In the genomic region with DNA sequence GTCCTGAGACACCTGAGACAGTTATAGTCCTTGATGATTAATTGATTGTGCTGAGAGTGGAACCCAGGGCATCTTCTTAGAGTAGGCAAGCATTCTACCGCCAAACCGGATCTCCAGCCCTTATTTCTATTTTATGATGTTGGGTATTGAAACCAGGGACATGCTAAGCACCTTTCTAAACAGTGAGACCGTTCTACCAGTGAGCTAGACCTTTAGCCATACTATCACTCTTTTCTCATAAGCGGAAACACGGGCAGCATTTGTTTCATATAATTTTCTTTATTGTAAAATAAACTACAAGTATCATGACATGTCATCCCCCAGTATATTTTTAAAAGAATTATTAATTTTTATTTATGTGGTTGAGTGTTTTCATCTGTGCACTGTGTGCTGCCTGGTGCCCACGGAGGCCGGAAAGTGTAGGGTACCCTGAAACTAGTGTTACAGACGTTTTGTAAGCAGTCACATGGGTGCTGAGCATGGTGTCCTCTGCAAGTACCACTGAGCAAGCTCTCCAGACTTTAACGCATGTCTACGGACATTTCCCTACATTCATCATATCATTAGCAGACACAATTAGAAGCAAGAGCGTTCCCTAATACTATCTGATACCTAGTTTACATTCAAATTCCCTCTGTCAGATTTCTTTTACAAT, we compare ENCODE assay signal across 9 mouse cellular contexts. TPM values are rescaled to one million over a fixed set of nuclear protein-coding genes. Genes with fewer than 3 reads are reported as not detected.
A peak's percentile ranks its signal among the peaks of the same experiment; 100 is the strongest.
DNase-seq lines count a peak whose midpoint lies in the region; ATAC-seq and TF ChIP-seq lines count a peak whose summit lies in the region.
"Had no signal": no experiment of that assay in that cellular context is flagged by ENCODE, and none has a peak within 500 bp of the region (broad histone marks: within the 10 kb centered on the region; RNA-seq: fewer than 3 reads in every experiment).

No protein-coding gene starts in this region.

- peak overlapping the region; percentile 80 for H3K27ac ChIP-seq in embryonic facial prominence, embryonic 13.5 days
- H3K27ac ChIP-seq in hindbrain, postnatal 0 days = peak overlapping the region; percentile 72; the same call in 1 of the 2 replicates
- H3K27ac ChIP-seq in midbrain, postnatal 0 days (ENCODE audit: low read depth, low read length) = peak overlapping the region; percentile 70

- WGBS in embryonic facial prominence, embryonic 13.5 days = 49% methylated on average over 11 of the region's 11 CpGs
- WGBS in hindbrain, postnatal 0 days = 54% methylated on average over 11 of the region's 11 CpGs
- 51% methylated on average over 11 of the region's 11 CpGs for WGBS in midbrain, postnatal 0 days

- peaks cover 8% of the 10 kb centered on the region for H3K4me1 ChIP-seq in embryonic facial prominence, embryonic 13.5 days
- H3K4me1 ChIP-seq in hindbrain, postnatal 0 days (ENCODE audit: insufficient read depth, low read length) = no peaks in the 10 kb centered on the region
- H3K4me1 ChIP-seq in midbrain, postnatal 0 days (ENCODE audit: insufficient read depth, low read length) = no peaks in the 10 kb centered on the region

- H3K27me3 ChIP-seq in embryonic facial prominence, embryonic 13.5 days = no peaks in the 10 kb centered on the region
- no peaks in the 10 kb centered on the region for H3K27me3 ChIP-seq in hindbrain, postnatal 0 days (ENCODE audit: insufficient read depth, low read length)
- H3K27me3 ChIP-seq in midbrain, postnatal 0 days (ENCODE audit: insufficient read depth, low read length) = no peaks in the 10 kb centered on the region

- H3K9me3 ChIP-seq in embryonic facial prominence, embryonic 13.5 days = no peaks in the 10 kb centered on the region
- H3K9me3 ChIP-seq in hindbrain, postnatal 0 days (ENCODE audit: low read length) = no peaks in the 10 kb centered on the region
- H3K9me3 ChIP-seq in midbrain, postnatal 0 days (ENCODE audit: low read length) = no peaks in the 10 kb centered on the region

- no peak for TF ChIP-seq CTCF in hindbrain, postnatal 0 days (IDR thresholded peaks at IDR 0.05; ENCODE audit: low read depth)
- no peak for TF ChIP-seq CTCF in midbrain, postnatal 0 days (IDR thresholded peaks at IDR 0.05)

- peak overlapping the region; percentile 53 for H3K4me3 ChIP-seq in embryonic facial prominence, embryonic 13.5 days
- H3K4me3 ChIP-seq in hindbrain, postnatal 0 days (ENCODE audit: low read length) = peak overlapping the region; percentile 45
- H3K4me3 ChIP-seq in midbrain, postnatal 0 days (ENCODE audit: low read depth, low read length) = peak overlapping the region; percentile 57

- H3K9ac ChIP-seq in embryonic facial prominence, embryonic 13.5 days = peak overlapping the region; percentile 75
- H3K9ac ChIP-seq in hindbrain, postnatal 0 days (replicated peaks; ENCODE audit: low read length) = peak overlapping the region; percentile 50
- peak overlapping the region; percentile 77; the same call in 1 of the 2 replicates for H3K9ac ChIP-seq in midbrain, postnatal 0 days (replicated peaks; ENCODE audit: low read length, poor library complexity, severe bottlenecking)

- peak overlapping the region; percentile 76 for H3K4me2 ChIP-seq in embryonic facial prominence, embryonic 13.5 days
- peak overlapping the region; percentile 61 for H3K4me2 ChIP-seq in hindbrain, postnatal 0 days (ENCODE audit: low read depth, low read length)
- H3K4me2 ChIP-seq in midbrain, postnatal 0 days (ENCODE audit: low read depth, low read length, poor library complexity, severe bottlenecking) = peak overlapping the region; percentile 63

- H3K36me3 ChIP-seq in embryonic facial prominence, embryonic 13.5 days = no peaks in the 10 kb centered on the region
- no peaks in the 10 kb centered on the region for H3K36me3 ChIP-seq in hindbrain, postnatal 0 days (ENCODE audit: insufficient read depth, low read length)
- no peaks in the 10 kb centered on the region for H3K36me3 ChIP-seq in midbrain, postnatal 0 days (ENCODE audit: insufficient read depth, low read length)

- peak; percentile 8 for DNase-seq in layer of hippocampus, adult 11-12 months (ENCODE audit: low spot score)
- no peak for DNase-seq in layer of hippocampus, adult 9-11 months
- DNase-seq in hindbrain, postnatal 0 days (ENCODE audit: low spot score) = no peak
- no peak for DNase-seq in midbrain, postnatal 0 days (ENCODE audit: low spot score)
- no peak for DNase-seq in adrenal gland, adult 18-20 months (ENCODE audit: low spot score in 2 of 2)
- no peak for DNase-seq in kidney, postnatal 25 days
- no peak for DNase-seq in spleen, postnatal 4 days (ENCODE audit: low spot score in 2 of 2)

- ATAC-seq in embryonic facial prominence, embryonic 13.5 days (ENCODE audit: insufficient number of reproducible peaks, insufficient read depth, low FRiP score, low TSS enrichment, low read depth) = no peak
- ATAC-seq in hindbrain, postnatal 0 days = 0 out of 2 replicates have a peak, but pooled peaks have one; percentile 22
- ATAC-seq in midbrain, postnatal 0 days (ENCODE audit: low FRiP score) = peak; percentile 21

RNA-seq across cellular contexts. Expression of gene Zkscan3, which starts 6.4 kb away (rescaled TPM):
- polyA plus RNA-seq in embryonic facial prominence, embryonic 13.5 days (2015; fragmentation: Nextera tagmentation; extraction: Ambion mirVana) = 103 and 108 TPM in 2 replicates
- 36.4 and 47.1 TPM in 2 replicates for total RNA-seq in hindbrain, postnatal 0 days (2014; rRNA removed)
- polyA plus RNA-seq in hindbrain, postnatal 0 days (2015; fragmentation: Nextera tagmentation; extraction: Ambion mirVana) = 45.9 and 48.2 TPM in 2 replicates
- 32.9 and 40.4 TPM in 2 replicates for total RNA-seq in midbrain, postnatal 0 days (2014; rRNA removed)
- 37.9 and 40.4 TPM in 2 replicates for polyA plus RNA-seq in midbrain, postnatal 0 days (2015; fragmentation: Nextera tagmentation; extraction: Ambion mirVana)
- 10 to 100 TPM; 61.1 to 72.4 TPM for total RNA-seq in adrenal gland, adult 18-20 months (2021)

RNA-seq across cellular contexts. Expression of gene Pgbd1, which starts 31.9 kb away (rescaled TPM):
- 3.2 and 4.6 TPM in 2 replicates for polyA plus RNA-seq in embryonic facial prominence, embryonic 13.5 days (2015; fragmentation: Nextera tagmentation; extraction: Ambion mirVana)
- 3.3 and 6.3 TPM in 2 replicates for total RNA-seq in hindbrain, postnatal 0 days (2014; rRNA removed)
- 2.0 and 2.1 TPM in 2 replicates for polyA plus RNA-seq in hindbrain, postnatal 0 days (2015; fragmentation: Nextera tagmentation; extraction: Ambion mirVana)
- 2.8 and 3.3 TPM in 2 replicates for total RNA-seq in midbrain, postnatal 0 days (2014; rRNA removed)
- polyA plus RNA-seq in midbrain, postnatal 0 days (2015; fragmentation: Nextera tagmentation; extraction: Ambion mirVana) = 1.9 TPM in 2 replicates
- total RNA-seq in adrenal gland, adult 18-20 months (2021) = under 1 TPM; 0.36 to 0.45 TPM

RNA-seq across cellular contexts. Expression of gene Zscan26, which starts 44.6 kb away (rescaled TPM):
- 36.7 and 40.2 TPM in 2 replicates for polyA plus RNA-seq in embryonic facial prominence, embryonic 13.5 days (2015; fragmentation: Nextera tagmentation; extraction: Ambion mirVana)
- 18.8 and 18.9 TPM in 2 replicates for total RNA-seq in hindbrain, postnatal 0 days (2014; rRNA removed)
- 19.4 and 23.5 TPM in 2 replicates for polyA plus RNA-seq in hindbrain, postnatal 0 days (2015; fragmentation: Nextera tagmentation; extraction: Ambion mirVana)
- 22.6 and 25.8 TPM in 2 replicates for total RNA-seq in midbrain, postnatal 0 days (2014; rRNA removed)
- polyA plus RNA-seq in midbrain, postnatal 0 days (2015; fragmentation: Nextera tagmentation; extraction: Ambion mirVana) = 19.4 and 20.1 TPM in 2 replicates
- 10 to 100 TPM; 36.3 to 41.8 TPM for total RNA-seq in adrenal gland, adult 18-20 months (2021)

RNA-seq across cellular contexts. Expression of gene Zscan12, which starts 46.3 kb away (rescaled TPM):
- polyA plus RNA-seq in embryonic facial prominence, embryonic 13.5 days (2015; fragmentation: Nextera tagmentation; extraction: Ambion mirVana) = 12.8 and 13.6 TPM in 2 replicates
- total RNA-seq in hindbrain, postnatal 0 days (2014; rRNA removed) = 4.0 and 5.3 TPM in 2 replicates
- polyA plus RNA-seq in hindbrain, postnatal 0 days (2015; fragmentation: Nextera tagmentation; extraction: Ambion mirVana) = 7.7 and 8.1 TPM in 2 replicates
- total RNA-seq in midbrain, postnatal 0 days (2014; rRNA removed) = 5.0 and 6.4 TPM in 2 replicates
- 7.2 and 7.8 TPM in 2 replicates for polyA plus RNA-seq in midbrain, postnatal 0 days (2015; fragmentation: Nextera tagmentation; extraction: Ambion mirVana)
- total RNA-seq in adrenal gland, adult 18-20 months (2021) = 1 to 10 TPM; 9.5 to 9.8 TPM

RNA-seq across cellular contexts. Expression of gene Nkapl, which starts 59.4 kb away (rescaled TPM):
- 2.8 and 3.5 TPM in 2 replicates for polyA plus RNA-seq in embryonic facial prominence, embryonic 13.5 days (2015; fragmentation: Nextera tagmentation; extraction: Ambion mirVana)
- 0.86 and 1.1 TPM in 2 replicates for total RNA-seq in hindbrain, postnatal 0 days (2014; rRNA removed)
- polyA plus RNA-seq in hindbrain, postnatal 0 days (2015; fragmentation: Nextera tagmentation; extraction: Ambion mirVana) = 1.5 and 2.6 TPM in 2 replicates
- total RNA-seq in midbrain, postnatal 0 days (2014; rRNA removed) = 0.19 and 0.60 TPM in 2 replicates
- 2.0 and 2.5 TPM in 2 replicates for polyA plus RNA-seq in midbrain, postnatal 0 days (2015; fragmentation: Nextera tagmentation; extraction: Ambion mirVana)
- 1 to 10 TPM in 1 of 2 experiments, under 1 TPM in 1; 0.76 to 1.5 TPM for total RNA-seq in adrenal gland, adult 18-20 months (2021)
- polyA plus RNA-seq: activated CD4-positive, CD25-positive, alpha-beta regulatory T cell, adult 4 months had no signal
